Mouse (Mus musculus) neural tube, embryonic 11.5 days (tissue): ENCODE results near the gene Pik3r2. TPM values are rescaled to one million over a fixed set of nuclear protein-coding genes. Genes with fewer than 3 reads are reported as not detected.

ENCODE experiments used
- ATAC-seq: fragments of 200-750 bp; cut with Nextera tagmentation; 2 replicates; pipeline ENCODE4 v1.8.0; 2017; ENCODE audit warnings: moderate number of reproducible peaks, mild to moderate bottlenecking, moderate TSS enrichment, moderate library complexity; ENCODE audit not compliant: insufficient read depth, low FRiP score, low TSS enrichment
- DNase-seq: peaks from one replicate; pipeline ENCODE4 v3.0.0-alpha.2; 2015; ENCODE audit warnings: low spot score
- H3K27ac ChIP-seq: fragments of 300-500 bp; sonication (generic); 2 replicates; pipeline ENCODE4 v1.5.1; 2014; ENCODE audit warnings: low read depth, mild to moderate bottlenecking, low read length
- H3K27me3 ChIP-seq: fragments of 300-500 bp; sonication (generic); 2 replicates; pipeline ENCODE4 v1.6.1; 2014; ENCODE audit warnings: mild to moderate bottlenecking, low read length, mixed read lengths; ENCODE audit not compliant: control insufficient read depth, insufficient read depth
- H3K36me3 ChIP-seq: fragments of 300-500 bp; sonication (generic); 2 replicates; pipeline ENCODE4 v1.6.1; 2014; ENCODE audit warnings: mild to moderate bottlenecking, low read length, moderate library complexity, mixed read lengths; ENCODE audit not compliant: control insufficient read depth, insufficient read depth
- H3K4me1 ChIP-seq: fragments of 300-500 bp; sonication (generic); 2 replicates; pipeline ENCODE4 v1.6.1; 2014; ENCODE audit warnings: low read length, mixed read lengths; ENCODE audit not compliant: control insufficient read depth, insufficient read depth
- H3K4me2 ChIP-seq: fragments of 300-500 bp; sonication (generic); 2 replicates; pipeline ENCODE4 v1.6.1; 2014; ENCODE audit warnings: low read depth, mild to moderate bottlenecking, moderate library complexity
- H3K4me3 ChIP-seq: fragments of 300-500 bp; sonication (generic); 2 replicates; pipeline ENCODE4 v1.5.1; 2014; ENCODE audit warnings: low read depth, low read length
- H3K9ac ChIP-seq: fragments of 300-500 bp; sonication (generic); 2 replicates; pipeline ENCODE4 v1.6.1; 2014; ENCODE audit warnings: mild to moderate bottlenecking, low read length
- H3K9me3 ChIP-seq: fragments of 300-500 bp; sonication (generic); 2 replicates; pipeline ENCODE4 v1.6.1; 2016; ENCODE audit warnings: low read length; ENCODE audit not compliant: control insufficient read depth
- WGBS: fragments of 180-500 bp; shearing (Covaris S2); extraction: QIAGEN DNeasy Blood & Tissue Kit; methylation state at CpG from one replicate; pipeline ENCODE4 v1.1.7; 2014; 5-methylcytosine and 5-hydroxymethylcytosine counted together
- polyA plus RNA-seq: library from polyadenylated mRNA; unstranded; fragments of >200 nt; fragmentation: Nextera tagmentation; extraction: Ambion mirVana; gene quantifications from 2 replicates; pipeline ENCODE4 v1.2.1, GENCODE M21; 2014

Pik3r2 gene
- polyA plus RNA-seq, 1 experiment from 2014 or later: 54.7 TPM

DNA sequence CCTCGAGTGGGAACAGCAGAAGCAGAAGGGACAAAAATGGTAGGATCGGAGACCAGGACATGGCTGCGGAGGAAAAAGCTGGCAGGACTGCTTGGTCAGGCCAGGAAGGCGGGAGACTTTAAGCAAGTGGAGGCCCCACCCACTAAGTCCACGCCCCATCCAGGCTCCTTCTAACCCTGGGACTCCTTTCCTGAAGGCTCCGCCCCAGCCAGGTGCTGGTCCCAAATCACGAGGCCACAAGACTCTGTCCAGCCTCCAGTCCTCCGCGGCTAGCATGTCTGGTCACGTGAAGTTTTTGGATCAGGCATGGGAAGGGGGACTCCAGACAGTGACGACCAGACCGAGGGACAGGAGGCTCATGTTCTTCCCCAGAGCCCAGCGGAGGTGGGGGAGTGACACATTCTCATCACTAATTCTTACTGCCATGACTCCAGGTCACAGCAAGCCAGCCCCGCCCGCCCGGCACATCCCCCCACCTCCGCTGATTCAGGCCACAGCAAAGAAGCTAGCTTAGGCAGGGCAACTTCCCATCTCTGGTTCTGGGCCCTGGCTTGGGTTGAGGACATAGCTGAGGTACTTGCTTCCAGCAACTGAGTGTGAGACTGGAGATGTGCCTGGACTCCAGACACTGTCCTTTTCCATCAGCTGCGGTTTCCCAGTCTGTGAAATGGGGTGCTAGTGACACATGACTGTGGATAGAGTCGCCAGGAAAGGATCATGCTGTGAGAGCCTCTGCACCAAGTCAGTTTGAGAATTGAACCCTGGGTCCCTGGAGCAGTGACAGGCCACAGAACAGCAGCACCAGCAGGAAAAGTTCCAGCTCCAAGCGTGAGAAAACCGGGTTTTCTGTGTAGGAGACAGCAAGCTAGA is 9.7 kb downstream of the Pik3r2 start:
- 0 out of 2 replicates have a peak, but pooled peaks have one; percentile 6 for ATAC-seq
- H3K27me3 ChIP-seq: no peaks in the 10 kb centered on the region
- H3K9me3 ChIP-seq: no peaks in the 10 kb centered on the region
- 9% methylated on average over 21 of the region's 21 CpGs for WGBS
- DNase-seq: no peak
- H3K36me3 ChIP-seq: peaks cover 13% of the 10 kb centered on the region
- no peak overlapping the region for H3K27ac ChIP-seq
- H3K9ac ChIP-seq: peak overlapping the region; percentile 50
- peak overlapping the region; percentile 63 for H3K4me2 ChIP-seq
- H3K4me1 ChIP-seq: peaks cover 16% of the 10 kb centered on the region
- H3K4me3 ChIP-seq: peak overlapping the region; percentile 31

DNA sequence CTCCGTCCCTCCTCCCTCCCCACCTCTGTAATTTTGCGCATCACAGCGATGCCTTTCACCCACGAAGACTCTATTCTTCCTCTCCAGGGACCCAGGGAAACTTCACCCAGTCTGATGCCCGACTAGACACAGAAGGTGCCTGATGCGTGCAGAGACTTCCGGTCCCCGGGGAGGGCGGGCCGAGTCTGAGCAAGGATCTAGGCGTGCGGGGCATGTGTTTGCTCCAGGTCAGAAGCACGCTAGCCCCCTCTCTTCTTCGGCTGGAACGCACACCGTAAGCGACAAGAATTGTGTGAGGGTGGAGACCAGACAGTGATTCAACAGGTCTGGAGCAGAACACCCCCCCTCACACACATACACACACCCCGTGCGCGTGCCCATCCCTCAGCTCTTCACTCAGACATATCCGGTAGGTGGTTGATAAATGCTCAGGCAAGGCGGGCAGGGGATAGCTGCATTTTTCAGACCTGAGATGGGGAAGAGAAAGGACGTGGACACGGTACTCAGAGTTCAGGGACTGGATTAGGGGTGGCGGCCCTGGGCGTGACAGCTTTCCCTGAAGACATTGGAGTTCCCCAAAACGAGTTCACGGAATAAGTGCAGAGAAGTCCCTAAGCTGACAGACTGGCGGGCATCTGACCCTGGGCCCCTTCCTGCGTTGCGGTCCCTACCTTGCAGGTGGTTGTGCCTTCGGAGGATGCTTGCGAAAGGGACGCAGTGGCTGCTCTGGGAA is 10.5 kb downstream of the Pik3r2 start:
- Histone ChIP-seq H3K36me3 (peaks cover 13% of the 10 kb centered on the region), H3K4me2 (peak overlapping the region; percentile 63), H3K27ac (no peak overlapping the region), H3K4me3 (peak overlapping the region; percentile 31), H3K9ac (peak overlapping the region; percentile 50), H3K9me3 (no peaks in the 10 kb centered on the region), H3K27me3 (no peaks in the 10 kb centered on the region), H3K4me1 (peaks cover 16% of the 10 kb centered on the region)
- WGBS: 3% methylated on average over 34 of the region's 34 CpGs
- DNase-seq: peak; percentile 42
- no peak for ATAC-seq

DNA sequence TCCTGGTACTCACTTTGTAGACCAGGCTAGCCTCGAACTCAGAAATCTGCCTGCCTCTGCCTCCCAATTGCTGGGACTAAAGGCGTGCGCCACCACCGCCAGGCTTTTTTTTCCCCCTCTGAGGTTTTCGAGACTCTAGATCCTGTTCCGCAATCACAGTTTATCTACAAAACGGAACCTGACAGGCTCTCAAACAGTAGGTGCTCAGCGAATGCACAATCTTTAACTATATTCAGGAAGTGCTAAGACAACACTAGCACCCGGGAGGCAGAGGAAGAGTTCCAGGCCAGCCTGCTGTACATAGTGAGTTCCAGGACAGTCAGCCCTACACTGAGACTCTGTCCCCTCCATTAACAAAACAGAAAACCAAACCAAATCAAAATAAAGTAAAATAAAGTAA is 11.2 kb downstream of the Pik3r2 start:
- no peak for DNase-seq
- H3K36me3 ChIP-seq: peaks cover 13% of the 10 kb centered on the region
- H3K4me1 ChIP-seq: peaks cover 16% of the 10 kb centered on the region
- H3K4me2 ChIP-seq: peak overlapping the region; percentile 63
- no peaks in the 10 kb centered on the region for H3K9me3 ChIP-seq
- ATAC-seq: no peak
- H3K4me3 ChIP-seq: no peak overlapping the region
- no peak overlapping the region for H3K9ac ChIP-seq
- 83% methylated on average over 9 of the region's 9 CpGs for WGBS
- H3K27ac ChIP-seq: no peak overlapping the region
- H3K27me3 ChIP-seq: no peaks in the 10 kb centered on the region

DNA sequence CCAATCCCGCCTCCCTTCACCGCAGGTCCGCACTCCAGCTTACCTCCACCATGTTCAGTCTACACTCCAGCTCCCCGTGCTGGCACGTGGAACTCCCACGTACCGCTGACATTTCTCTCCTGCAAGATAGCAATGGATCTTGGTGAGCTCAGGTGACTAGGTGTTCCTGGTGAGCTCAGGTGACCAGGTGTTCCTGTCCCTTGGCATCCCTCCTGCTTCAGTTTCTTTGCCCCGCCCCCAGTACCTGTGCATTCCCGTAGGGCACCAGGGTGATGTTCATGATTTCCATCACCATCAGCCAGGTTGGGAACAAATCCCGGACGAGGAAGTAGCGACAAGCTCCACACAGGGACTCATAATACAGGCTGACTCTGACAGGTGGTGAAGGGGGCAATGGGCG is 11.8 kb downstream of the Pik3r2 start:
- Histone ChIP-seq H3K4me2 (no peak overlapping the region), H3K9ac (no peak overlapping the region), H3K27me3 (no peaks in the 10 kb centered on the region), H3K27ac (no peak overlapping the region), H3K9me3 (no peaks in the 10 kb centered on the region), H3K4me1 (peaks cover 19% of the 10 kb centered on the region), H3K36me3 (peaks cover 8% of the 10 kb centered on the region), H3K4me3 (no peak overlapping the region)
- WGBS: 95% methylated on average over 13 of the region's 13 CpGs
- no peak for DNase-seq
- ATAC-seq: no peak

DNA sequence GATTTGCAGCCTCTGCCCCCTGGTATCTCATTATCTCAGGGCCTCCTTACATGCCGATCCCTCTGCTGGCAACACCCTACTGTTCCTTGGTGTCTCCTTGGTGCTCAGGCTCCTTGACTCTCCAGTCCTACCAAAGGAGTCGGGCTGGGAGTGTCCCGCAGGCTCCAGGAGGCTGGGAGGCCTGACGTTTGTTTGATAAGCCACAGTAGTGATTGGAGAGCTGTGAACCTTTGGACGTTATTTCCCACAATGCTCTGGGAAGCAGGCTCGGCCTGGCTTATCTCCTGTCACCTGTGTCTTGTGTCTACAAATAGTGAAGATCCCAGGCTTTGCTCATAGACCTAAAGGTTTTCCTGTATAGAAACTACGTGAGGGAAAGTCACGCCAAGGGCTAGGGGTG is 12.5 kb downstream of the Pik3r2 start:
- ATAC-seq: no peak
- Histone ChIP-seq H3K4me1 (peaks cover 19% of the 10 kb centered on the region), H3K27me3 (no peaks in the 10 kb centered on the region), H3K4me2 (no peak overlapping the region), H3K27ac (no peak overlapping the region), H3K4me3 (no peak overlapping the region), H3K9me3 (no peaks in the 10 kb centered on the region), H3K9ac (no peak overlapping the region), H3K36me3 (peaks cover 8% of the 10 kb centered on the region)
- no peak for DNase-seq
- 88% methylated on average over 8 of the region's 8 CpGs for WGBS

DNA sequence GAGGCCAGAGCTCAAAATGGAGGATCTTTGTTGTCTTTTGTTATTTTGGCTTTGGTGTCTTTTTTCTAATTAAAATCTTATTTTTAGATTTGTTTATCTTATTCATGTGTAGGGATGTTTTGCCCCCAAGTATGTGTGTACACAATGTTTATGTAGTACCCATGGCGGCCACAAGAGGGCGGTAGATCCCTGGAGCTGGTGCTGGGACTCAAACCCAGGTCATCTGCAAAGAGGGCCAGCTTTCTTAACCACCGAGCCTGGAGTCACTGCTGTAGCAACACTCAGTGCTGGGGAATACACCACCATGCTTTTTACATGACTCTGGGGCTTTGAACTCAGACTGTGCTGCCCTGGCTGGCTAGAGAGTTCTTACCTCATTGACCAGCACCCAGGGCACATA is 13.2 kb downstream of the Pik3r2 start:
- DNase-seq: peak; percentile 57

DNA sequence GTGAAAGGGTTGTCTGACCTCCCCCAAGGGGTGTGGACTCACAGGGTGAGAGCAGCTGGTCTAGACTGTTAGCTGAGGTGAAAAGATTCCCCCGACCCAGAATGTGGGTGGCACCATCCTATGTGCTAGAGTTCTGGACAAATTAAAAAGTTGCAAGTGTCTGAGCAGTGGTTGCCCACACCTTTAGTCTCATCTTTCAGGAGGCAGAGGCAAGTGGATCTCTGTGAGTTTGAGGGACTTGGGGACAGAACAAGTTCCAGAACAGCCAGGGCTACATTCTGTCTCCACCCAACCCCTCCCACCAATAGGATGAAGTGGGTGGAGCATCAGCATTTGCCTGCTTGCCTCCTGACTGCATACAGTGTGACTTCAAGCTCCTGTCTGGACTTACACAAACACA is 14.4 kb downstream of the Pik3r2 start:
- Histone ChIP-seq H3K4me3 (no peak overlapping the region), H3K4me1 (peaks cover 19% of the 10 kb centered on the region), H3K9me3 (no peaks in the 10 kb centered on the region), H3K27ac (no peak overlapping the region), H3K36me3 (no peaks in the 10 kb centered on the region), H3K9ac (no peak overlapping the region), H3K4me2 (no peak overlapping the region), H3K27me3 (no peaks in the 10 kb centered on the region)
- no peak for DNase-seq
- 86% methylated on average over 1 of the region's 1 CpGs for WGBS
- ATAC-seq: no peak

More for the DNA sequence above, 13.2 kb downstream of the Pik3r2 start:
- 8% methylated on average over 3 of the region's 3 CpGs for WGBS
- Histone ChIP-seq H3K4me1 (peaks cover 19% of the 10 kb centered on the region), H3K9me3 (no peaks in the 10 kb centered on the region), H3K27me3 (no peaks in the 10 kb centered on the region), H3K4me3 (no peak overlapping the region), H3K9ac (no peak overlapping the region), H3K27ac (no peak overlapping the region), H3K36me3 (peaks cover under 1% of the 10 kb centered on the region; the same call in 1 of the 2 replicates), H3K4me2 (no peak overlapping the region)
- no peak for ATAC-seq

DNA sequence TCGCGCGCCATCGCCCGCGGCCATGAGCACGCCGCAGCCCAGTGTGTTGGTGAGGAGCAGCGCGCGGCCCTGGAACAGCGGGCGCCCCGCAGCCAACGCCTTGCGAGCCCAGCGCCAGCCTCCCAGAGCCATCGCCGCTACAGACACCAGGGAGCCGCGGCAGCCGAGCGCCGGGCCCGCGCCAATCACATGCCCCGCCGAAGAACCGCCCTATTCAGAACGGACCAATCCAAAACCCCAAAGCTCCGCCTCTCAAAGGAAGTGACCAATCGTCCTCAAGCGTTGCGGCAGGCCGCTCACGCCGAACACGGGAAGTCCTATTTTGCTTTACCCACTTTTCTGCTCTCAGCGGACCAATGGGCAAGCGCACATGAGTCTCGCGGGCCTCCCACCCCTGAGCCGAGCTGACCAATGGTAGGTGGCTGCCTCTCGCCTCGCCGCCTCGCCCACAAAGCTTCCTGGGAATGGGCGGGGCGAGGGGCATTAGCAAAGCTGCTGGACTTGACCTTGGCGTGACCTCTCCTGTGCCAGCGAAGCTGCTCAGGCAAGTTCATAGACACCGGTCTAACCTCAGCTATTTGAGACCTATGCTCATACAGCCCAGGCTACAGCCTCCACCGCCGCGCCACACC is 15.6 kb downstream of the Pik3r2 start, which contains the start of gene Mpv17l2:
Gene Mpv17l2 (minus strand): TSS at position 172 of the 632 bp plus-strand sequence.
- DNase-seq (peak; percentile 95), ATAC-seq (peak; percentile 95)
- Histone ChIP-seq H3K27me3 (no peaks in the 10 kb centered on the region), H3K4me3 (peak within 1 kb of the TSS; percentile 64), H3K36me3 (no peaks in the 10 kb centered on the region), H3K4me1 (peaks cover 9% of the 10 kb centered on the region), H3K27ac (peak within 1 kb of the TSS; percentile 74; the same call in 1 of the 2 replicates), H3K4me2 (peak within 1 kb of the TSS; percentile 99), H3K9me3 (no peaks in the 10 kb centered on the region), H3K9ac (peak within 1 kb of the TSS; percentile 68)
- under 1% methylated on average over 52 of the region's 55 CpGs for WGBS
